Mouse (Mus musculus): ENCODE data around the gene Herc3. TPM values are rescaled to one million over a fixed set of nuclear protein-coding genes. Genes with fewer than 3 reads are reported as not detected.
A peak's percentile ranks its signal among the peaks of the same experiment; 100 is the strongest.

Herc3 gene
- polyA plus RNA-seq, 2 experiments, result 10.0 to 17.4 TPM

DNA sequence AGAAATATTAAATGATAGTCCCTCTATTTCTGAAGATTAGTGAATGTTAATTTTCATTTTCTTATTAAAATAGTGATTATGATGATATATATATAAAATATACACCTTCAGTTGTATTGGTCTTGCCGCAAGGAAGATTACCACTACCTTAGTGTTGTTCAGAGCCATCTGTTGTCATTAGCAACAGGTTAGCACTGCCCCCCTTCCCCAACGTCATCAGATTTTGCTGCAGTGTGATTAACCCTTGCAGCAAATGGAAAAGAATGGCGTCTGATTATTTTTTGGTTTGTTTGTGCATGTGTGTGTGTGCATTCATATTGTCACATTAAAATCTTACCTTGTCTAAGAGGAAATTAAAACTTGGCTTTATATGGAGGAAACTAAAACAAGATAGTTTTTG is 73.3 kb downstream of the Herc3 start:
- WGBS, result 36% methylated on average over 3 of the region's 3 CpGs
- ATAC-seq (ENCODE audit: low FRiP score, low read depth) (no peak), DNase-seq (ENCODE audit: low spot score) (no peak)
- Histone ChIP-seq H3K4me1 (ENCODE audit: control insufficient read depth, insufficient read depth, low read length) (0 out of 2 replicates have a peak, but pooled peaks cover 2% of the 10 kb centered on the region), H3K4me3 (replicated peaks; ENCODE audit: low read length) (no peak overlapping the region), H3K9me3 (ENCODE audit: control insufficient read depth, low read length) (peaks cover 16% of the 10 kb centered on the region), H3K36me3 (ENCODE audit: control insufficient read depth, insufficient read depth, low read length) (no peaks in the 10 kb centered on the region), H3K27ac (replicated peaks; ENCODE audit: low read depth, low read length) (no peak overlapping the region), H3K9ac (ENCODE audit: low read depth, low read length, severe bottlenecking) (no peak overlapping the region), H3K4me2 (replicated peaks; ENCODE audit: low read depth, low read length, severe bottlenecking) (no peak overlapping the region), H3K27me3 (ENCODE audit: control insufficient read depth, insufficient read depth, low read length) (no peaks in the 10 kb centered on the region)
- TF ChIP-seq POLR2A (IDR thresholded peaks at IDR 0.05; ENCODE audit: borderline replicate concordance, extremely low read depth, insufficient read depth, insufficient read length), result no peak

GRCm38 (mm10) chr6:58906852-58907261 is 75.6 kb downstream of the Herc3 start, which contains the start of gene Nap1l5:
TSS of gene Nap1l5 (minus strand) at chr6:58907076.
- H3K9me3 ChIP-seq (ENCODE audit: control insufficient read depth, low read length), result peaks cover 16% of the 10 kb centered on the region
- ATAC-seq (ENCODE audit: low FRiP score, low read depth), result peak; percentile 47
- no peak for TF ChIP-seq POLR2A (IDR thresholded peaks at IDR 0.05; ENCODE audit: borderline replicate concordance, extremely low read depth, insufficient read depth, insufficient read length)
- H3K9ac ChIP-seq (ENCODE audit: low read depth, low read length, severe bottlenecking), result peak within 1 kb of the TSS; percentile 38; the same call in 1 of the 2 replicates
- peak within 1 kb of the TSS; percentile 40 for H3K4me3 ChIP-seq (replicated peaks; ENCODE audit: low read length)
- no peaks in the 10 kb centered on the region for H3K27me3 ChIP-seq (ENCODE audit: control insufficient read depth, insufficient read depth, low read length)
- no peak for DNase-seq (ENCODE audit: low spot score)
- no peak within 1 kb of the TSS for H3K27ac ChIP-seq (replicated peaks; ENCODE audit: low read depth, low read length)
- no peaks in the 10 kb centered on the region for H3K36me3 ChIP-seq (ENCODE audit: control insufficient read depth, insufficient read depth, low read length)
- WGBS, result 63% methylated on average over 34 of the region's 34 CpGs
- 0 out of 2 replicates have a peak, but pooled peaks cover 2% of the 10 kb centered on the region for H3K4me1 ChIP-seq (ENCODE audit: control insufficient read depth, insufficient read depth, low read length)
- H3K4me2 ChIP-seq (replicated peaks; ENCODE audit: low read depth, low read length, severe bottlenecking), result peak within 1 kb of the TSS; percentile 68

GRCm38 (mm10) chr6:58907336-58907735 is 76.1 kb downstream of the Herc3 start:
- Histone ChIP-seq H3K4me2 (replicated peaks; ENCODE audit: low read depth, low read length, severe bottlenecking) (peak overlapping the region; percentile 68; the same call in 1 of the 2 replicates), H3K4me1 (ENCODE audit: control insufficient read depth, insufficient read depth, low read length) (0 out of 2 replicates have a peak, but pooled peaks cover 2% of the 10 kb centered on the region), H3K27me3 (ENCODE audit: control insufficient read depth, insufficient read depth, low read length) (no peaks in the 10 kb centered on the region), H3K9me3 (ENCODE audit: control insufficient read depth, low read length) (peaks cover 16% of the 10 kb centered on the region), H3K36me3 (ENCODE audit: control insufficient read depth, insufficient read depth, low read length) (no peaks in the 10 kb centered on the region), H3K4me3 (replicated peaks; ENCODE audit: low read length) (peak overlapping the region; percentile 40; the same call in 1 of the 2 replicates), H3K27ac (replicated peaks; ENCODE audit: low read depth, low read length) (no peak overlapping the region), H3K9ac (ENCODE audit: low read depth, low read length, severe bottlenecking) (no peak overlapping the region)
- TF ChIP-seq POLR2A (IDR thresholded peaks at IDR 0.05; ENCODE audit: borderline replicate concordance, extremely low read depth, insufficient read depth, insufficient read length), result no peak
- 80% methylated on average over 8 of the region's 8 CpGs for WGBS
- ATAC-seq (ENCODE audit: low FRiP score, low read depth), result no peak
- DNase-seq (ENCODE audit: low spot score), result no peak

- Histone ChIP-seq H3K27me3 (ENCODE audit: control insufficient read depth, insufficient read depth, low read length) (no peaks in the 10 kb centered on the region), H3K4me1 (ENCODE audit: control insufficient read depth, insufficient read depth, low read length) (0 out of 2 replicates have a peak, but pooled peaks cover 2% of the 10 kb centered on the region), H3K4me2 (replicated peaks; ENCODE audit: low read depth, low read length, severe bottlenecking) (no peak overlapping the region), H3K4me3 (replicated peaks; ENCODE audit: low read length) (no peak overlapping the region), H3K27ac (replicated peaks; ENCODE audit: low read depth, low read length) (no peak overlapping the region), H3K36me3 (ENCODE audit: control insufficient read depth, insufficient read depth, low read length) (no peaks in the 10 kb centered on the region), H3K9me3 (ENCODE audit: control insufficient read depth, low read length) (peaks cover 16% of the 10 kb centered on the region), H3K9ac (ENCODE audit: low read depth, low read length, severe bottlenecking) (no peak overlapping the region)
- DNase-seq (ENCODE audit: low spot score), result no peak
- TF ChIP-seq POLR2A (IDR thresholded peaks at IDR 0.05; ENCODE audit: borderline replicate concordance, extremely low read depth, insufficient read depth, insufficient read length), result no peak
- ATAC-seq (ENCODE audit: low FRiP score, low read depth), result no peak
- 60% methylated on average over 2 of the region's 2 CpGs for WGBS
Measured at GRCm38 (mm10) chr6:58907791-58908190, 76.5 kb downstream of the Herc3 start.

GRCm38 (mm10) chr6:58912842-58913241 is 81.6 kb downstream of the Herc3 start:
- Histone ChIP-seq H3K9me3 (ENCODE audit: control insufficient read depth, low read length) (no peaks in the 10 kb centered on the region), H3K4me1 (ENCODE audit: control insufficient read depth, insufficient read depth, low read length) (no peaks in the 10 kb centered on the region), H3K4me2 (replicated peaks; ENCODE audit: low read depth, low read length, severe bottlenecking) (no peak overlapping the region), H3K27me3 (ENCODE audit: control insufficient read depth, insufficient read depth, low read length) (no peaks in the 10 kb centered on the region), H3K4me3 (replicated peaks; ENCODE audit: low read length) (no peak overlapping the region), H3K36me3 (ENCODE audit: control insufficient read depth, insufficient read depth, low read length) (no peaks in the 10 kb centered on the region), H3K27ac (replicated peaks; ENCODE audit: low read depth, low read length) (no peak overlapping the region), H3K9ac (ENCODE audit: low read depth, low read length, severe bottlenecking) (no peak overlapping the region)
- DNase-seq (ENCODE audit: low spot score) (no peak), ATAC-seq (ENCODE audit: low FRiP score, low read depth) (no peak)
- 71% methylated on average over 5 of the region's 5 CpGs for WGBS
- TF ChIP-seq POLR2A (IDR thresholded peaks at IDR 0.05; ENCODE audit: borderline replicate concordance, extremely low read depth, insufficient read depth, insufficient read length), result no peak

Data from limb, embryonic 14.5 days (tissue).